Mouse (Mus musculus) heart, embryonic 13.5 days (tissue): ENCODE data around the gene Ptprg. TPM values are rescaled to one million over a fixed set of nuclear protein-coding genes. Genes with fewer than 3 reads are reported as not detected.

Source experiments
- ATAC-seq: fragments of 200-750 bp; cut with Nextera tagmentation; 2 replicates; pipeline ENCODE4 v1.8.0; 2017; ENCODE audit warnings: moderate TSS enrichment; ENCODE audit not compliant: insufficient number of reproducible peaks, low FRiP score, low TSS enrichment; ENCODE audit errors: extremely low read depth
- H3K27ac ChIP-seq: fragments of 300-500 bp; sonication (generic); replicated peaks from 2 replicates; pipeline ENCODE4 v1.5.1; 2015; ENCODE audit warnings: moderate library complexity, mild to moderate bottlenecking, inconsistent platforms
- H3K27me3 ChIP-seq: fragments of 300-500 bp; sonication (generic); replicated peaks from 2 replicates; pipeline ENCODE4 v1.6.1; 2015; ENCODE audit warnings: mild to moderate bottlenecking, inconsistent platforms
- H3K36me3 ChIP-seq: fragments of 300-500 bp; sonication (generic); 2 replicates; pipeline ENCODE4 v1.6.1; 2015; ENCODE audit warnings: mild to moderate bottlenecking, inconsistent platforms
- H3K4me1 ChIP-seq: fragments of 300-500 bp; sonication (generic); 2 replicates; pipeline ENCODE4 v1.6.1; 2015; ENCODE audit warnings: inconsistent platforms
- H3K4me2 ChIP-seq: fragments of 300-500 bp; sonication (generic); 2 replicates; pipeline ENCODE4 v1.6.1; 2015; ENCODE audit warnings: inconsistent platforms, mild to moderate bottlenecking, moderate library complexity
- H3K4me3 ChIP-seq: fragments of 300-500 bp; sonication (generic); 2 replicates; pipeline ENCODE4 v1.5.1; 2015; ENCODE audit warnings: moderate library complexity, mild to moderate bottlenecking, inconsistent platforms
- H3K9ac ChIP-seq: fragments of 300-500 bp; sonication (generic); 2 replicates; pipeline ENCODE4 v1.6.1; 2015; ENCODE audit warnings: inconsistent platforms, mild to moderate bottlenecking, moderate library complexity
- H3K9me3 ChIP-seq: fragments of 300-500 bp; sonication (generic); 2 replicates; pipeline ENCODE4 v1.6.1; 2016; ENCODE audit warnings: inconsistent platforms
- WGBS: fragments of 180-500 bp; shearing (Covaris S2); methylation state at CpG from one replicate; pipeline ENCODE4 v1.1.7; 2015; ENCODE audit warnings: mixed read lengths; 5-methylcytosine and 5-hydroxymethylcytosine counted together
- polyA plus RNA-seq: library from polyadenylated mRNA; unstranded; fragments of >200 nt; fragmentation: Nextera tagmentation; extraction: Ambion mirVana; gene quantifications from 2 replicates; pipeline ENCODE4 v1.2.1, GENCODE M21; 2015

The Ptprg gene
- polyA plus RNA-seq, 1 experiment from 2014 or later, result 18.3 TPM

GRCm38 (mm10) chr14:11712146-11712545, 158.8 kb downstream of the Ptprg start:
- no peak overlapping the region for H3K4me3 ChIP-seq
- H3K9ac ChIP-seq, result no peak overlapping the region
- H3K27me3 ChIP-seq, result no peaks in the 10 kb centered on the region
- ATAC-seq, result no peak
- peaks cover 3% of the 10 kb centered on the region; the same call in 1 of the 2 replicates for H3K9me3 ChIP-seq
- H3K27ac ChIP-seq, result no peak overlapping the region
- no peaks in the 10 kb centered on the region for H3K36me3 ChIP-seq
- 91% methylated on average over 6 of the region's 6 CpGs for WGBS
- H3K4me1 ChIP-seq, result peaks cover 16% of the 10 kb centered on the region
- no peak overlapping the region for H3K4me2 ChIP-seq

- H3K36me3 ChIP-seq, result no peaks in the 10 kb centered on the region
- H3K4me1 ChIP-seq, result peaks cover 27% of the 10 kb centered on the region
- H3K27me3 ChIP-seq, result no peaks in the 10 kb centered on the region
- H3K9me3 ChIP-seq, result no peaks in the 10 kb centered on the region
- H3K27ac ChIP-seq, result no peak overlapping the region
- no peak overlapping the region for H3K9ac ChIP-seq
- ATAC-seq, result no peak
- no peak overlapping the region for H3K4me2 ChIP-seq
- 59% methylated on average over 3 of the region's 3 CpGs for WGBS
- H3K4me3 ChIP-seq, result no peak overlapping the region
These were observed 162.9 kb downstream of the Ptprg start for GRCm38 (mm10) chr14:11716230-11716629.

- no peak for ATAC-seq
- no peak overlapping the region for H3K4me3 ChIP-seq
- H3K27ac ChIP-seq, result no peak overlapping the region
- no peak overlapping the region for H3K4me2 ChIP-seq
- no peaks in the 10 kb centered on the region for H3K9me3 ChIP-seq
- peaks cover 24% of the 10 kb centered on the region for H3K4me1 ChIP-seq
- H3K27me3 ChIP-seq, result no peaks in the 10 kb centered on the region
- no peak overlapping the region for H3K9ac ChIP-seq
- H3K36me3 ChIP-seq, result no peaks in the 10 kb centered on the region
- WGBS, result 74% methylated on average over 4 of the region's 4 CpGs
These were observed 164.9 kb downstream of the Ptprg start for GRCm38 (mm10) chr14:11718201-11718600.

- Histone ChIP-seq H3K9me3 (no peaks in the 10 kb centered on the region), H3K4me2 (no peak overlapping the region), H3K4me3 (no peak overlapping the region), H3K27me3 (no peaks in the 10 kb centered on the region), H3K36me3 (no peaks in the 10 kb centered on the region), H3K4me1 (peaks cover 19% of the 10 kb centered on the region), H3K9ac (no peak overlapping the region), H3K27ac (no peak overlapping the region)
- no peak for ATAC-seq
- 58% methylated on average over 7 of the region's 7 CpGs for WGBS
These were observed 165.9 kb downstream of the Ptprg start for GRCm38 (mm10) chr14:11719259-11719658.

GRCm38 (mm10) chr14:11722101-11722500, 168.8 kb downstream of the Ptprg start:
- no peaks in the 10 kb centered on the region for H3K27me3 ChIP-seq
- peaks cover 19% of the 10 kb centered on the region for H3K4me1 ChIP-seq
- H3K9ac ChIP-seq, result no peak overlapping the region
- no peak overlapping the region for H3K27ac ChIP-seq
- no peak overlapping the region for H3K4me2 ChIP-seq
- 57% methylated on average over 5 of the region's 5 CpGs for WGBS
- no peak overlapping the region for H3K4me3 ChIP-seq
- no peaks in the 10 kb centered on the region for H3K36me3 ChIP-seq
- no peaks in the 10 kb centered on the region for H3K9me3 ChIP-seq
- ATAC-seq, result no peak

- Histone ChIP-seq H3K27me3 (no peaks in the 10 kb centered on the region), H3K4me1 (peaks cover 12% of the 10 kb centered on the region), H3K27ac (no peak overlapping the region), H3K36me3 (no peaks in the 10 kb centered on the region), H3K4me2 (no peak overlapping the region), H3K9ac (no peak overlapping the region), H3K9me3 (no peaks in the 10 kb centered on the region), H3K4me3 (no peak overlapping the region)
- WGBS, result 86% methylated on average over 7 of the region's 7 CpGs
- ATAC-seq, result no peak
These were observed 170.5 kb downstream of the Ptprg start for GRCm38 (mm10) chr14:11723876-11724275.

- no peak overlapping the region for H3K4me3 ChIP-seq
- no peak overlapping the region for H3K27ac ChIP-seq
- no peaks in the 10 kb centered on the region for H3K9me3 ChIP-seq
- WGBS, result 32% methylated on average over 7 of the region's 7 CpGs
- ATAC-seq, result no peak
- H3K4me1 ChIP-seq, result peaks cover 10% of the 10 kb centered on the region
- no peak overlapping the region for H3K9ac ChIP-seq
- no peak overlapping the region for H3K4me2 ChIP-seq
- H3K27me3 ChIP-seq, result no peaks in the 10 kb centered on the region
- no peaks in the 10 kb centered on the region for H3K36me3 ChIP-seq
These were observed 178.0 kb downstream of the Ptprg start for GRCm38 (mm10) chr14:11731223-11731920.

- no peaks in the 10 kb centered on the region for H3K36me3 ChIP-seq
- no peak overlapping the region for H3K9ac ChIP-seq
- no peak for ATAC-seq
These were observed 179.0 kb downstream of the Ptprg start for GRCm38 (mm10) chr14:11732376-11732775.

GRCm38 (mm10) chr14:11743726-11744125, 190.4 kb downstream of the Ptprg start:
- H3K36me3 ChIP-seq, result no peaks in the 10 kb centered on the region
- H3K4me3 ChIP-seq, result no peak overlapping the region
- no peak overlapping the region for H3K27ac ChIP-seq
- no peaks in the 10 kb centered on the region for H3K4me1 ChIP-seq
- no peaks in the 10 kb centered on the region for H3K27me3 ChIP-seq
- 88% methylated on average over 1 of the region's 1 CpGs for WGBS
- H3K9me3 ChIP-seq, result no peaks in the 10 kb centered on the region
- no peak overlapping the region for H3K4me2 ChIP-seq
- H3K9ac ChIP-seq, result no peak overlapping the region
- ATAC-seq, result no peak

More at GRCm38 (mm10) chr14:11732376-11732775, 179.0 kb downstream of the Ptprg start:
- H3K9me3 ChIP-seq, result no peaks in the 10 kb centered on the region
- no peak overlapping the region for H3K4me3 ChIP-seq
- no peak overlapping the region for H3K27ac ChIP-seq
- peaks cover 10% of the 10 kb centered on the region for H3K4me1 ChIP-seq
- H3K27me3 ChIP-seq, result no peaks in the 10 kb centered on the region
- no peak overlapping the region for H3K4me2 ChIP-seq

- peaks cover 29% of the 10 kb centered on the region for H3K4me1 ChIP-seq
- H3K27me3 ChIP-seq, result no peaks in the 10 kb centered on the region
- no peak overlapping the region for H3K4me3 ChIP-seq
- 78% methylated on average over 8 of the region's 8 CpGs for WGBS
- ATAC-seq, result no peak
- H3K4me2 ChIP-seq, result no peak overlapping the region
- no peak overlapping the region for H3K9ac ChIP-seq
- H3K27ac ChIP-seq, result no peak overlapping the region
- no peaks in the 10 kb centered on the region for H3K9me3 ChIP-seq
- no peaks in the 10 kb centered on the region for H3K36me3 ChIP-seq
These were observed 199.3 kb downstream of the Ptprg start for GRCm38 (mm10) chr14:11752678-11753077.

- H3K9ac ChIP-seq, result no peak overlapping the region
- H3K27ac ChIP-seq, result no peak overlapping the region
- 62% methylated on average over 4 of the region's 4 CpGs for WGBS
- H3K4me1 ChIP-seq, result peaks cover 34% of the 10 kb centered on the region
- no peaks in the 10 kb centered on the region for H3K36me3 ChIP-seq
- no peaks in the 10 kb centered on the region for H3K9me3 ChIP-seq
- H3K27me3 ChIP-seq, result no peaks in the 10 kb centered on the region
- no peak overlapping the region for H3K4me2 ChIP-seq
- ATAC-seq, result no peak
- no peak overlapping the region for H3K4me3 ChIP-seq
These were observed 201.3 kb downstream of the Ptprg start for GRCm38 (mm10) chr14:11754656-11755055.

GRCm38 (mm10) chr14:11758185-11758584, 204.9 kb downstream of the Ptprg start:
- Histone ChIP-seq H3K4me3 (no peak overlapping the region), H3K4me1 (peaks cover 62% of the 10 kb centered on the region), H3K4me2 (no peak overlapping the region), H3K36me3 (no peaks in the 10 kb centered on the region), H3K27ac (no peak overlapping the region), H3K9me3 (no peaks in the 10 kb centered on the region), H3K27me3 (no peaks in the 10 kb centered on the region), H3K9ac (no peak overlapping the region)
- no peak for ATAC-seq
- WGBS, result 76% methylated on average over 6 of the region's 6 CpGs
